Mouse (Mus musculus) heart, postnatal 36 days (tissue): ENCODE measurements at regions not wholly inside any gene's neighbourhood (a gene's known extent, or its start where the extent isn't known, plus 50 kb on each side); places are given as distances from the start of the nearest gene placed in this dataset.
"Not testable (repeated sequence)": the region's sequence is repeated elsewhere in the genome, so short reads cannot be mapped to it uniquely, and the experiment has no call there.

Experiments used
- DNase-seq, 2 experiments: peaks; one replicate each; pipeline ENCODE4 v3.0.0; 2021 to 2022
- intact Hi-C: fragments of 180-260 bp; cut with DNase I; formaldehyde crosslinking; loops from one replicate; pipeline ENCODE4 v1.15.1; 2025

GRCm38 (mm10) chr8:89926666-89927232 lies 421.4 kb downstream of the Tox3 start:
- DNase-seq: no peak
- intact Hi-C loops: no loop called here

DNA sequence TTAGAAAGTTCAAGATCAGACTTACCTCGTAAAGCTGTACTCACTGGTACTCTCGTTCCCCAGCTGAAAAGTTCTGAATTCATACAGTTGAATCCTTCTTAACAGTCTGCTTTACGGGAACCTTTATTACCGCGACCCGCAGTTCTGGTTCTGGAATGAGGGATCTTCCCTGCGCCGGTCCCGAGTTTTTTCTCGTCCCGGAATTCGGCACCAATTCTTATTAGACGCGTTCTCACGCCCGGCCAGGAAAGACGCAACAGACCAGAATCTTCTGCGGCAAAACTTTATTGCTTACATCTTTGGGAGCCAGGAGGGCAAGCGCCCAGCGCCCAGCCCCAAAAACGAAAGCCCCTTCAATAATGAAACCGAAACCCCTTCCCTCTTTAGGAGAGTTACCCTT lies 423.4 kb downstream of the Tox3 start:
- DNase-seq, intact Hi-C loops: not testable (repeated sequence)

- intact Hi-C loops: no loop called here
- no peak for DNase-seq
These were observed 434.1 kb downstream of the Tox3 start for GRCm38 (mm10) chr8:89914076-89914475.

GRCm38 (mm10) chr8:89906200-89906599 lies 441.9 kb downstream of the Tox3 start:
- no peak for DNase-seq
- intact Hi-C loops: no loop called here

DNA sequence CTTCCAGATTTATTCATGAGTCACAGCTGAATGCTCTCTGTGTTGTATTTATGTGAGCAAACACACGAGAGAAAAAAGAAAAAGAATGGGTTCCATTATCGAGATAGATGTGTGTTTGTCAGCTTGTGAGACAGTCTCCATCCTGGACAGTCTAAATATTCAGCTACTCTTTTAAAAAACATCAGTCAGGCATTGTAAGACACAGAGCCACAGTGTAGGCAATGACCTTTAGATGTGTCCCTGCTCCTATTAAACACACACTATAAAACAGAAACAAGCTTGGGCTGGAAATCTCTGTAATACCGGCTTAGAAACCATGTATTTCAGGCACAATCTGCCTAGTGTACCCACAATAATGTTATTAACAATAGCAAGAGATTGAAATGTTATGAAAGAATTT lies 442.6 kb downstream of the Tox3 start:
- intact Hi-C loops: no loop called here
- DNase-seq: no peak

DNA sequence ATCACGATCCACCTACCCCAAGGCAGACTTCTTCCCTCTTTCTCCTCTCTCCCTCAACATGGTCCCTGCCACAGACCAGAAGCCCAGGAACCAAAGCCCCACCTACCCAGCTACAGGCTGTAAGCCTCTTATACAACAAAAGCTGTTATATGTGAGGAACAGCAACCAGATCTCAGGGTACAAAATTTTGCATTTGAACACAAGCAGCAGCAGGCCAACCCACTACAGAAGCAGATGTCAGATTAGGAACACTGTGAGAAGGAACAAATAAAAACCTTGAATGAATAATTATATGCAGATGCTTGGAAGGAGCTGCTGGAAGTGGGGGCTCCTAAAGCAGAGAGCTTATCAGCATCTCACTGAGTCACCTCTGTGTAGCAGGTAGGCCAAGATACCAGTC lies 444.8 kb downstream of the Tox3 start:
- intact Hi-C loops: no loop called here
- no peak for DNase-seq

DNA sequence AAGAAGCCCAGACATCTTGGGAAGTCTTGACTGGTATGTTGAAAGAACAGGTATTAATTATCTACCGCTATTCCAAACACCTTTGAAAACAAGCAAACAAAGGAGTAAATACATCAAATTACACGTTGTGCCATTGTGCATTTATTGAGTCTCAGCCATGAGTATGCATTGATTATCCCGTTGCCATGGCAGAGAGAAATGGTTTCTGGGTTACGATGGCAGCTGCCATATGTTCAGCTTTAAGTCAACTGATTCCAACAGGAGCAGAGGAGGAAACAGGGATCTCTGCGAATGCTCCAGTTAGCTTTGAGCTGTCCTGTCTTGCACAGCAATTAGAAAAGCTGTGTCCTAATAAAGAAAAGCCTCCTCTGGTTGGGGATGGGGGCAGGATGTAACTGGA lies 475.4 kb downstream of the Tox3 start:
- no peak for DNase-seq
- intact Hi-C loops: no loop called here

DNA sequence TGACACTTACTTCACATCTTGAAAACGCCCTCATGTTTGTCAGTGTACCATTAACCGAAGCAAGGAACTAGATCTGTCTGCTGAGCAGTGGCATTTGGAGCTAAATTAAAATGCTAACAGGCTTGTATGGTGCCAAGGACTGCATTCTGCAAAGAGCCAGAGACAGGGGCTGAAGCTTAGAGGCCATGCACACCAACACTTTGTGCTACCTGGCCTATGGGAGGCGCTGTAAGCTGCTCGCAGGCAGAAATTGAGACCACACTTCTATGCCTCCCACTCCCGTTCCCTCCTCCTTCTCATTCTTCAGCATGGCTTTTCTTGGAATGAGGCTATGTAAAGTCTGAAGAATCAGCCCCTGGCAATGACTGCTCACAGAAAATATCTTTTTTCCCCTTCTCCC lies 476.2 kb downstream of the Tox3 start:
- DNase-seq: no peak
- intact Hi-C loops: no loop called here

DNA sequence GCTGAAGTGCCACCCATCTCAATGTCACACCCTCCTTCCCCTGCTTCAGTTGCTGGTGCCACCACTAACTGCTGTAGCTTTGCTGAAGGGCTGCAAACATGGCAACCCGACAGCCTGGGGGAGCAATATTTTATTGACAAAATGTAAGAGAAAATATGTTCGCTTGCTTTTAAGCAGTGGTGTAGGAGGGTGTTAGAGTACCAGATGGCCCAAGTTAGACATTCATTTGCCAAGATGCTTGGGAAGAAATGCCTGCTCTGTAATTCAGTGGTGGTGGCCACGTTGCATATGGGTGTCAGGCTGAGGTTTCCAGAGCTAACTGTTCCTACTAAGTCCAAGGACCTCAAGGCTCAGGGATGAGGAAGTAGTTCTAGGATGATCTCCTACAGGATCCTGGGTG lies 488.3 kb downstream of the Tox3 start:
- intact Hi-C loops: no loop called here
- DNase-seq: no peak

DNA sequence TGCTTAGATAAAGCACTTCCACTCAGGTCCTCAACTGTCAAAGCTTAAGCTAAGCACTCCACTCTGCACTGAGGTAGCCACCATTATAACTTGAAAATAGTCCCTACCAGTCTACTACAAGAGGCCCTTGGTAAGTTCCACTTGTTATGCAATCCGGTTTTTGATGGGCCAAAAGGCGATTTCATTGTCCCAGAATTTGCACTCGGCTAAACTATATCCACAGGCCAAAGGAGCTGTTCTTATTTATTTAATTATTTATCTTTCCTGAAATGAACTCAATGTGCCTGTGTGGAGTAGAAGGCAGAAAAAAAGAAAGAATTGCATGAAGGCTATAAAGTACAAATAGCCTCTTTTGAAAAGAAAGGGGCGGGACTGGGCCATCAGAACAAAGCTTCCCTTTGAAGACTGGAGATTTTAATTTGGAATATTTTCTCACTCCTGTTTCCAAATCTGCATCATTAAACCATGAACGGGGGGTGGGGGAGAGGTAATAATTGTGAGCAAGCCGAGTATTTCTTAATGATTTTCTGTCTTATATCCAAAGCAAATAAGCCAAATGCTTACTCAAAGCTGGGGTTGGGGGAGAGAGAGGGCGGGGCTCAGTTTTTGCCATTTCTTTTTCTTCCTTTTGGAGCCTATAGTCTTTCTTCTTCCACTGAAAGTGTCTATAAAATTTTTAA lies 489.3 kb downstream of the Tox3 start:
- intact Hi-C loops: no loop called here
- DNase-seq: no peak

DNA sequence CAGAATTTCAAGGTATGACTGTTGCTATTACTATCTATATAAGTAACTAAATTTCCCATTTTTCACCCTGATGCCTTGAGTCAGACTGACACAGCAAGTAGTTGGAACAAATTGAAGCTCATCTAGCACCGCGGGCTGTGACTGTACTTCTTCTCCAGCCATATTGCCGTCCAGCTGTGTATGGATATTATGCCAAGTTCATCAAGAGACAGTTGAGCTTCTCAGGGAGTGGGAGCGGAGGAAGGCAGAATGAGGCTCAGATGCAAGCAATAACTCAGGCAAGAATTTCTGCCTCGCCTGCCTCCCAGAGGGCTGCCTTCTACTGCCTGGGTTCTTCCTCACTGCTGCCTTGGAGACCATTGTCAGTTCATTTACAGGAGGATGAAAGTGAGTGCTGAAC lies 492.6 kb downstream of the Tox3 start:
- no peak for DNase-seq
- intact Hi-C loops: no loop called here

DNA sequence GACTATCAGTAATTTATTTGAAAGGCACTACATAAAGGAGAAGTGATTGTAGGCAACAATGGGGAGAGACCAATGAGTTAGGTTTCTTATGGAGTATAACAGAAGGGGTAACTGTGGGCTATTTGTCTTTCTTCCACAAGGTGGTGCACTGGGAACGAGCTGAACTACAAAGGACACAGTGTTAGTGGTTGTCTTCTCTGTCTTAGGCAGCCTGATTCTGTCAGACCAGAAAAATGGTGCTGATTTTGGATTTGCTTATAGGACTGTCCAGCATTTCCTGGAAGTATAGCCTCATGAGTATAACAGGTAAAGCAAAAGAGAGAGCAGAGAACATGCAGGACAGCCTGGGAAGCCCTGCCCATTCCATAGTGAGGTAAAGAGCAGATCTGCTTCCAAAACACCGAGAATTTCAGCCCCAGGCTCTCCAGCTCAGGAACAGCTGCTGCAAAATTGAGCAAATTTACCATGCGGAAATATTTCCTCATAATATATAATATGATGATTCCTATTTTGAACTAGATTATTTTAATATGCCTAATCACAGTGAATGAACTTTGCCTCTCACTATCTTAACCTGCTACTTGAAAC lies 497.8 kb downstream of the Tox3 start:
- intact Hi-C loops: loop anchor here (1.0 to 5.0 kb wide), 3 partner anchors 152 to 943 kb away; no protein-coding TSS in a partner anchor
- DNase-seq: peak; percentile 14 to 22

DNA sequence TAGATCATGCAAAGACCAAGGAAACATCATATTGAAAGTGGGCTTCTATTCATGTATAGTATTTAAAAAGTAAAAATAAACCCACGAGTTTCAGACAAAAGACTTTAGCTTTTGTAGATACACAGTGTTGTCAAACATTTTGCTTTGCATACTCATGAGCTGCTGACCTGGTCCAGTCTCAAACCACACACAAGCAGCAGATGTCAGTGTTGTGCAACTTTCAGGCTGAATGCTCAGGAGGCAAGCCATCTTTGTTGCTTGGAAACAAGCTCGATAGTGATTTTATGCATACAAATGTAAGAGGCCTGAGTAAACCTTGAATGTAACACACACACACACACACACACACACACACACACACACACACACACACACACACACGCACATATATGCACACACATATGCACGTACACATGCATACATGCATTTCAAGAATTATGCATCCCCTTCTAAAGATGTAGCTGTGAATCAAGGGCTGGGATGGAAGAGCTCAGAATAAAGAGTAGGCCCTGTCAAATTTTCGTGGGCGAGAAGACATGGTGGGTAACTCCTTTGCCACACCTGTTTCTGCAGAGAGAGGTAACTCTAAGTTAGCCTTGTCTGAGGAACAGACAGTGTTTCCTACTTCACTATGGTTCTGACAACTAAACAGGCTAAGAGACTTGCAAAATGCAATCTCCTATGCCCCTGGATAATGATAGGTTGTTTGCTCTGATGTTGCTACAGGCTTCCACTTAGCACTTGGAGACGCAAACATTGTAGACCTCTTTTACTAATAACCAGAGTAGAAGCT lies 498.5 kb downstream of the Tox3 start:
- DNase-seq: peak; percentile 27 to 38
- intact Hi-C loops: loop anchor here (1.0 to 5.0 kb wide), 4 partner anchors 153 to 944 kb away; no protein-coding TSS in a partner anchor

- DNase-seq: no peak
- intact Hi-C loops: no loop called here
These were observed 509.6 kb downstream of the Tox3 start for GRCm38 (mm10) chr8:89838494-89838893.

DNA sequence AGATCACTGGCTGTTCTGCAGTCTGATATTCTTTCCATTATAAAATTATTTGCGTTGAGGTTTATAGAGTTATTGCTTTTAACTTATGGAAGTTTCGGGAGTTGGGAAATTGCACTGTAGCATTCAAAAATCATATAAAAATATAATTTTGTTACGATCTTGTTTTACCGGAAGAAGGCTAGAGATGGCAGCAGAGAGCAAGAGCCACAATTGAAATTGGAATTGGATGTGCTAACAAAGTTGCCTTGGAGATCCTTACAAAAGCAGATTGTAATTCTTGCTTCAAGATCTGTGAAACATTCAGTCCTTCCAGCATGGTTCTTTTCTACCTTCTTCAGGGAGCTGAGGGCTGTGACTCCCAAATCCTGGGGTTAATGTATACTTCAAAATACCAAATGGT lies 514.4 kb downstream of the Tox3 start:
- intact Hi-C loops: no loop called here
- DNase-seq: no peak

DNA sequence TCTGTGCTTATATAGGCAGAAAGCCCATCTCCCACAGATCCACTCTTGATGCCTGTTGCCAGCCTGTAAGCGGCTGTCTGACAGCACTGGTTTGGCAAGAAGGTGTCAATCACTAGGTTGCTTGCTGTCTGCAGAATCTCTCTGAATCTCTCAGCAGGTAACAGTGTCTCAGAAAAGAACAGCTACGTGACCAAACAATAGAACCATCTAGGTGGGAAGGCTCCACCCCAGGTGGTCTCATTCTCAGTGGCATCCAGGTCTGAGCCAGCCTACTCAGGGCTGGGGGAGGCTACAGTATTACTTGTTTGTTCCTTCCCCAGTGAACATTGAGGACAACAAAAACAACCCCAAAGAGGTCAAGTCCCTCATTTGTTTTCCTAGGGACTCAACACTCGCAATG lies 523.6 kb downstream of the Tox3 start:
- intact Hi-C loops: no loop called here
- no peak for DNase-seq

GRCm38 (mm10) chr8:89823631-89824030 lies 524.5 kb downstream of the Tox3 start:
- no peak for DNase-seq
- intact Hi-C loops: no loop called here

DNA sequence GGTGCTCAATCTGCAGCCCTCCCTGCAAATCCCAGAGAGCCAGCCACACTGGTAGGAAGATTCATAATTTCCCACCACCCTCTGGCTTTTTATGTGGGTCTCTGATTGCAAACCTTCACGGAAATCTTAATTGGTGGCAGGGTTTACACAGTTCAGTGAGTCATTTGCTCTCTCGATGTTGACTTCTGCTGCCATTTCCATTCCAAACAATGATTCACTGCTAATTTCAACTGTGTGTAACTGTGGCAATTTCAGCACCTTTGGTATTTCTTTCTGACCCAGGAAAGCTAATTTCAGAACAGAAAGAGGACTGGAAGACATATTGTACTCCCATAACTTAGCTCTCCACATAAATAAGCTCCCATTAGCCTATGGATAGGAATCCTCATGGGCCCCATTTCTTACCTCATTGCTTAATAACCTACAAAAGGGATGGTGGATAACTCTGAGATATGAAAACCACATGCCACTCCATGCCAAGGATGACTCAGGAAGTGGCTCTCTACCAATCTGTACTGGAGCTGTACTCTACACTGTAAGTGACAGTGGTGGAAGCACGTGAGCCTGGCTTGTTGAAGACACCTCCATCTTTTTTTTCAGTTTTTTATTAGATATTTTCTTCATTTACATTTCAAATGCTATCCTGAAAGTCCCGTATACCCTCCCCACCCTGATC lies 536.0 kb downstream of the Tox3 start:
- no peak for DNase-seq
- intact Hi-C loops: no loop called here

- intact Hi-C loops: loop anchor here (10.0 kb wide), 2 partner anchors 843 to 1033 kb away; no protein-coding TSS in a partner anchor
- no peak for DNase-seq
These were observed 559.8 kb downstream of the Tox3 start for GRCm38 (mm10) chr8:89788296-89788695.

- intact Hi-C loops: loop anchor here (10.0 kb wide), 2 partner anchors 842 to 1032 kb away; no protein-coding TSS in a partner anchor
- no peak for DNase-seq
These were observed 560.9 kb downstream of the Tox3 start for GRCm38 (mm10) chr8:89787050-89787905.
